Mouse (Mus musculus) lung, postnatal 0 days (tissue): ENCODE measurements at regions not wholly inside any gene's neighbourhood (a gene's known extent, or its start where the extent isn't known, plus 50 kb on each side); places are given as distances from the start of the nearest gene placed in this dataset.
A peak's percentile ranks its signal among the peaks of the same experiment; 100 is the strongest.
"Not testable (repeated sequence)": the region's sequence is repeated elsewhere in the genome, so short reads cannot be mapped to it uniquely, and the experiment has no call there.

Experiments
- ATAC-seq: fragments of 200-750 bp; cut with Nextera tagmentation; 2 replicates; pipeline ENCODE4 v1.8.0; 2017; ENCODE audit warnings: moderate library complexity
- DNase-seq: peaks from one replicate; pipeline ENCODE4 v3.0.0-alpha.2; 2016; ENCODE audit warnings: low spot score
- H3K27ac ChIP-seq: fragments of 300-500 bp; sonication (generic); 2 replicates; pipeline ENCODE4 v1.5.1; 2014; ENCODE audit warnings: antibody characterized with exemption, mild to moderate bottlenecking, low read length, mixed read lengths
- H3K27me3 ChIP-seq: fragments of 300-500 bp; sonication (generic); replicated peaks from 2 replicates; pipeline ENCODE4 v1.6.1; 2014; ENCODE audit warnings: low read length, mixed read lengths; ENCODE audit not compliant: insufficient read depth
- H3K36me3 ChIP-seq: fragments of 300-500 bp; sonication (generic); 2 replicates; pipeline ENCODE4 v1.6.1; 2014; ENCODE audit warnings: low read length, mixed read lengths; ENCODE audit not compliant: insufficient read depth
- H3K4me1 ChIP-seq: fragments of 300-500 bp; sonication (generic); 2 replicates; pipeline ENCODE4 v1.6.1; 2014; ENCODE audit warnings: antibody characterized with exemption, low read depth, low read length, mixed read lengths; ENCODE audit not compliant: insufficient read depth
- H3K4me2 ChIP-seq: fragments of 300-500 bp; sonication (generic); replicated peaks from 2 replicates; pipeline ENCODE4 v1.6.1; 2014; ENCODE audit warnings: low read depth, mild to moderate bottlenecking, low read length, moderate library complexity, mixed read lengths
- H3K4me3 ChIP-seq: fragments of 300-500 bp; sonication (generic); 2 replicates; pipeline ENCODE4 v1.5.1; 2014; ENCODE audit warnings: low read depth, low read length
- H3K9ac ChIP-seq: fragments of 300-500 bp; sonication (generic); replicated peaks from 2 replicates; pipeline ENCODE4 v1.6.1; 2014; ENCODE audit warnings: low read depth, mild to moderate bottlenecking
- H3K9me3 ChIP-seq: fragments of 300-500 bp; sonication (generic); 2 replicates; pipeline ENCODE4 v1.6.1; 2016; ENCODE audit warnings: low read length, mixed read lengths
- CTCF ChIP-seq: IDR thresholded peaks from 2 replicates; pipeline ENCODE4 v1.5.1; 2016; ENCODE audit warnings: antibody characterized with exemption, mild to moderate bottlenecking
- EP300 ChIP-seq: IDR thresholded peaks from 2 replicates; pipeline ENCODE4 v1.6.1; 2016; ENCODE audit warnings: antibody characterized with exemption, mild to moderate bottlenecking, control low read depth
- WGBS: fragments of 180-500 bp; shearing (Covaris S2); extraction: QIAGEN DNeasy Blood & Tissue Kit; methylation state at CpG from one replicate; pipeline ENCODE4 v1.1.7; 2014; 5-methylcytosine and 5-hydroxymethylcytosine counted together

GRCm38 (mm10) chr10:9328324-9328723 is 346.7 kb downstream of the Samd5 start:
- H3K9ac ChIP-seq: no peak overlapping the region
- no peaks in the 10 kb centered on the region for H3K27me3 ChIP-seq
- TF ChIP-seq EP300 (peak; percentile 39; the same call in 1 of the 2 replicates), CTCF (no peak)
- no peaks in the 10 kb centered on the region for H3K4me1 ChIP-seq
- 58% methylated on average over 4 of the region's 4 CpGs for WGBS
- H3K4me2 ChIP-seq: 0 out of 2 replicates have a peak overlapping the region, but pooled peaks have one; percentile 2
- no peak overlapping the region for H3K4me3 ChIP-seq
- no peaks in the 10 kb centered on the region for H3K9me3 ChIP-seq
- ATAC-seq (peak; percentile 66), DNase-seq (peak; percentile 60)
- H3K27ac ChIP-seq: no peak overlapping the region
- H3K36me3 ChIP-seq: no peaks in the 10 kb centered on the region

DNA sequence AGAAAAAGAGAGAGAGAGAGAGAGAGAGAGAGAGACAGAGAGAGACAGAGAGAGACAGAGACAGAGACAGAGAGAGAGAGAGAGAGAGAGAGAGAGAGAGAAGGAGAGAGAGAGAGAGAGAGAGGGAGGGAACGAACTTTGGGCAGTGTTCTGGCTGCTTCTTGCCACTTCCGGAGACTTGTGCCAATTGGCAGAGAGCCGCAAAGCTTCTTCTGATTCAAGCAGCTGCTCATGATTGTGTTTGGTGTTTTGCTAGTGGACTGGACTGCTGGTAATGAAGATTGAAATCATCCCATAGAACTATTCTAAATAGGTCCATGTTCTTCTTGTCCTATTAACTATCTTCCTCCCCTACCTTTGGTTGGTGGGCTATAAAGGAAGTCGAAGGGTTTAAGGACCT is 347.1 kb downstream of the Samd5 start:
- peak; percentile 67 for DNase-seq

DNA sequence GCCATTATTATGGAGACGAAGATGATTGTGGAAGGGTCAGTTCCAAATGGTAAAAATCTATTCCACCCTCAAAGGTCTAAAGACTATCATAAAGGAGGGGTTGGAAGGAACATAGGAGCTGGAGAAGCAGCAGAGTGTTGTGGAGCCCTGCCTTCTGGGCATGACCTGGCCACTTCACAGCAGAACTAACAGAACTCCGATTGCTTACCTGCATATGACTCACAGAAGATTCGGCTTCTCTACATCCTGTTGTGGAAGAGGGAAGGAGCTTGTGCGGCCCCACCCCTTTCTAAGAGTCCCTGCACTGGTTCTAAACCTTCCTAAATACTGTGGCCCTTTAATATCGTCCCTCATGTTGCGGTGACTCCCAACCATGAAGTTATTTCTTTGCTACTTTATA is 362.7 kb downstream of the Samd5 start:
- H3K4me1 ChIP-seq: no peaks in the 10 kb centered on the region
- DNase-seq: peak; percentile 33
- H3K9me3 ChIP-seq: no peaks in the 10 kb centered on the region
- H3K4me2 ChIP-seq: no peak overlapping the region
- TF ChIP-seq CTCF (no peak), EP300 (no peak)
- H3K27me3 ChIP-seq: no peaks in the 10 kb centered on the region
- no peaks in the 10 kb centered on the region for H3K36me3 ChIP-seq
- ATAC-seq: no peak
- H3K4me3 ChIP-seq: no peak overlapping the region
- WGBS: 81% methylated on average over 6 of the region's 6 CpGs
- H3K9ac ChIP-seq: no peak overlapping the region
- H3K27ac ChIP-seq: no peak overlapping the region

More for the DNA sequence above, 347.1 kb downstream of the Samd5 start:
- H3K9me3 ChIP-seq, H3K4me3 ChIP-seq, H3K27me3 ChIP-seq, H3K4me1 ChIP-seq, H3K36me3 ChIP-seq, H3K9ac ChIP-seq, H3K27ac ChIP-seq: not testable (repeated sequence)
- 0 out of 2 replicates have a peak overlapping the region, but pooled peaks have one; percentile 2 for H3K4me2 ChIP-seq
- 44% methylated on average over 4 of the region's 4 CpGs for WGBS
- ATAC-seq: peak; percentile 65

GRCm38 (mm10) chr10:9310346-9310745 is 364.7 kb downstream of the Samd5 start:
- H3K9ac ChIP-seq: no peak overlapping the region
- ATAC-seq (no peak), DNase-seq (no peak)
- TF ChIP-seq EP300 (no peak), CTCF (no peak)
- no peak overlapping the region for H3K27ac ChIP-seq
- no peak overlapping the region for H3K4me2 ChIP-seq
- no peaks in the 10 kb centered on the region for H3K4me1 ChIP-seq
- H3K9me3 ChIP-seq: no peaks in the 10 kb centered on the region
- H3K4me3 ChIP-seq: no peak overlapping the region
- 54% methylated on average over 5 of the region's 5 CpGs for WGBS
- no peaks in the 10 kb centered on the region for H3K27me3 ChIP-seq
- no peaks in the 10 kb centered on the region for H3K36me3 ChIP-seq

- Histone ChIP-seq H3K9ac (no peak overlapping the region), H3K27me3 (no peaks in the 10 kb centered on the region), H3K4me1 (no peaks in the 10 kb centered on the region), H3K4me3 (no peak overlapping the region), H3K36me3 (no peaks in the 10 kb centered on the region), H3K4me2 (no peak overlapping the region), H3K27ac (no peak overlapping the region), H3K9me3 (no peaks in the 10 kb centered on the region)
- TF ChIP-seq CTCF: no peak
- peak; percentile 65 for TF ChIP-seq EP300
- ATAC-seq (peak; percentile 58; the same call in 1 of the 2 replicates), DNase-seq (peak; percentile 12)
- WGBS: 33% methylated on average over 1 of the region's 1 CpGs
Observed at GRCm38 (mm10) chr10:9296055-9296454, 379.0 kb downstream of the Samd5 start.

DNA sequence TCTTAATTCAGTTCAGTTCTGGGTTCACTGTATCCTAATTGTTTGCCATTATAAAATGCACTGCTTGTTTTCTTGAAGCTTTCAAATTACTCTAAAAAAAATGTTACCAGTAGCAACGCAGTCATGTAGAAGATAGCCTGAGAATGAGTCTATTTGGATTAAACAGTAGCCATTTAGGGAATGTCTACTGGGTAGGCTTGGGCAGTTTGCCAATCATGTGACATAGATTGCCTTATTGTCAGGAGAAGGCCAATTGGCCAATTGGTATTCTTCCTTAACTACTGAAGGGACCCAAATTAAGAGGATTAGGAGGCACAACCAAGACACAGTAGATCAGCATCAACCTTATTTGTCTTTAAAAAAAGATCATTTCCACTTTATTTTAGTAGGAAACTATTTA is 379.7 kb downstream of the Samd5 start:
- no peak overlapping the region for H3K9ac ChIP-seq
- TF ChIP-seq EP300 (no peak), CTCF (no peak)
- H3K4me2 ChIP-seq: no peak overlapping the region
- no peak overlapping the region for H3K27ac ChIP-seq
- no peak for DNase-seq
- no peak for ATAC-seq
- H3K4me1 ChIP-seq: no peaks in the 10 kb centered on the region
- H3K27me3 ChIP-seq: no peaks in the 10 kb centered on the region
- H3K4me3 ChIP-seq: no peak overlapping the region
- no peaks in the 10 kb centered on the region for H3K36me3 ChIP-seq
- WGBS: 52% methylated on average over 1 of the region's 1 CpGs
- no peaks in the 10 kb centered on the region for H3K9me3 ChIP-seq

GRCm38 (mm10) chr10:9294620-9295019 is 380.4 kb downstream of the Samd5 start:
- no peak overlapping the region for H3K4me3 ChIP-seq
- H3K4me1 ChIP-seq: no peaks in the 10 kb centered on the region
- DNase-seq (no peak), ATAC-seq (no peak)
- H3K9ac ChIP-seq: no peak overlapping the region
- H3K36me3 ChIP-seq: no peaks in the 10 kb centered on the region
- TF ChIP-seq EP300 (no peak), CTCF (no peak)
- H3K27me3 ChIP-seq: no peaks in the 10 kb centered on the region
- no peaks in the 10 kb centered on the region for H3K9me3 ChIP-seq
- 80% methylated on average over 2 of the region's 2 CpGs for whole genome bisulfite sequencing
- no peak overlapping the region for H3K27ac ChIP-seq
- H3K4me2 ChIP-seq: no peak overlapping the region
